Mouse (Mus musculus): ENCODE measurements around the gene Mfsd4b1.

- TF ChIP-seq CTCF (IDR thresholded peaks at IDR 0.05; ENCODE audit: insufficient read depth, low read length), result no peak
- TF ChIP-seq POLR2A (IDR thresholded peaks at IDR 0.05; ENCODE audit: borderline replicate concordance, extremely low read depth, low read depth, low read length), result peak; percentile 27; the same call in 1 of the 2 replicates
Observed at GRCm38 (mm10) chr10:40024554-40025428, at the start of gene Mfsd4b1.
